Mouse (Mus musculus): ENCODE results near the gene Fpgs.

Fpgs gene

GRCm38 (mm10) chr2:32693823-32694411, 10.0 kb downstream of the Fpgs start:
- peak; percentile 94 for DNase-seq

DNA sequence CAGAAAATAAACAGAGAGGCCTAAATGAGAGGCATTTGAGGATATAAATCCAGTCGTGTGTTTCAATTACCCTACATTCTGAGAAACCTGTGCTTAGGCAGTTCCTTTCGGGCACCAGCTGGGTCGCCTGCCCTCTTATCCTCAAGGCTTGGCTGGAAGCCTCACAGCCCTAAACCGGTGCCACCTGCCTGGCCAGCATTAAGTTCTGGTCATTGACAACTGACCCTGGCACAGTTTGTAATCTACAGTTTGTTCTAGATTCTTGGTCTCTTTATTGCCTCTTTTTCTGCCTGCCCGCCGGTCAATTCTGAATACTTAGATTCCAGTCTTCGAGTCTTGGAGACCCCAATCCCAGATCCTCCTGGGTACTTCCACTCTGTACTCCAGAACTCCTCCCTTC, 10.7 kb downstream of the Fpgs start:
- DNase-seq = peak; percentile 78

DNA sequence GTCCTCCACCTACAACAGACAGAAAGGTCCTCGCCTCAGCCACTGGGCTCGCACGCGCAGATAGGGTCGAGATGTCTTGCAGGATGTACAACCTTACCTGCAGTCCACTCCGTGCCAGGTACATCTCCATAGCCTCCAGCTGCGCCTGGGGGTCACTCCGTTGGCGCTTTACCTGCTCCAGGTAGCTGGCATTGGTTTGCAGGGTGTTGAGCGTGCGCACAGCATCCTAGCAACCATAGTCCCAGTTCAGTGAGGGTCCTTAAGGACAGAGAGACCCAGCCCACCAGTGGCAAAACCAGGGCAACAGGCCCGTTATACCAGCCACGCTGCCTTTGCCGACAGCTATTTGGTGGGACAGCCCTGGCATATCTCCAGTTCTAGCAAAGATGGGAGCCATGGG, 11.4 kb downstream of the Fpgs start:
- DNase-seq = no peak

GRCm38 (mm10) chr2:32691041-32691440, 12.9 kb downstream of the Fpgs start:
- DNase-seq = no peak

GRCm38 (mm10) chr2:32689420-32689819, 14.5 kb downstream of the Fpgs start:
- peak; percentile 84 for DNase-seq

GRCm38 (mm10) chr2:32687562-32687961, 16.4 kb downstream of the Fpgs start:
- no peak for DNase-seq

DNA sequence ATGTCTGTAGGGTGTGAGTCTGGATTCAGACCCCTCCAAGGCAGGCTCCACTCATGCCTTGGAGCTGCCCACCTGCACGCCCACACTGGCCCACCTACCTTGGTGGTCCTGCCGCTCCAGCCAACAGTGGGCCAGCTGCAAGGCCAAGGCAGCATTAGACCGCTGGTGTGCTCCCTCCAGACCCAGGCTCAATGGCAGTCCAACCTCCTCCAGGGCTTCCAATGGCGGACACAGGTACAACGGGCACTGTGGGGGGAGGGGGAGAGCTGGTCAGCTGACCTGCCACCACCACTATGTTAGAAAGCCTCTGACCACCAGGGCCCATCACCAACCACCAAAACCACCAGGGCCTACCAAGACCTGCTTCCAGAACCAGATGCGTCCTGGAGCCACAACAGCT, 17.3 kb downstream of the Fpgs start:
- no peak for DNase-seq

DNA sequence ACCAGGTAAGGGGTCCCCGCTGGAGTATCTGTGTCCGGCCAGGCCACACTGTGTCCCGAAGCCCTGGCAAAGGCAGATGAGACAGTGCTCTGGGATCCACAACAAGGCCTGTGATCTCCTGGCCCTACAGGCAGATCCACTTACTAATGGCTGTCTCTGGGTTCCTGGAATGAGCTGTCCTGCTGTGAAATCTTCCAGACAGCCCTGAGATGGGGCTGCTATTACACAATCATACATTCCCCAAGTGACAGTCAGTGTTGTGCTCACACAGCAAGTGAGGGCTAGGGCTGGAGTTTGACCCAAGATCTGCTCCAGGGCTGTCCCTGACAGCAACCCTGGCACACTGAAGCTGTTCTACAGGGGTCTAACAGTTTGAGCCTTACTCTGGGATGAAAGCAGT, 18.1 kb downstream of the Fpgs start:
- no peak for DNase-seq

- DNase-seq = no peak
These were observed 19.1 kb downstream of the Fpgs start for GRCm38 (mm10) chr2:32684681-32685428.

DNA sequence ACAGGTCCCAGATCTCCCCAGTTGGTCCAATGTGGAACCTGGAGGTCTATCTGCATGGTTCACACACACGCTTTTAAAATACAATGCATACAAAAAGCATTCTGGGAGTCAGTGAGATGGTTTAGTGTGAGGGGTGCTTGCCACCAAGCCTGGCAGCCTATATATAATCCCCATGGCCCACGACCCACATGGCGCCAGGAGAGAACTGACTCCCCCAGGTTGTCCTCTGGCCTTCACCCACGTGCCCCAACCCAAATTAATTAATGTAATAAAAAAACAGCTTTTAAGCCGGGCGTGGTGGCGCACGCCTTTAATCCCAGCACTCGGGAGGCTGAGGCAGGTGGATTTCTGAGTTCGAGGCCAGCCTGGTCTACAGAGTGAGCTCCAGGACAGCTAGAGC, 20.2 kb downstream of the Fpgs start:
- no peak for DNase-seq

GRCm38 (mm10) chr2:32682721-32683417, 21.1 kb downstream of the Fpgs start:
- DNase-seq = no peak

DNA sequence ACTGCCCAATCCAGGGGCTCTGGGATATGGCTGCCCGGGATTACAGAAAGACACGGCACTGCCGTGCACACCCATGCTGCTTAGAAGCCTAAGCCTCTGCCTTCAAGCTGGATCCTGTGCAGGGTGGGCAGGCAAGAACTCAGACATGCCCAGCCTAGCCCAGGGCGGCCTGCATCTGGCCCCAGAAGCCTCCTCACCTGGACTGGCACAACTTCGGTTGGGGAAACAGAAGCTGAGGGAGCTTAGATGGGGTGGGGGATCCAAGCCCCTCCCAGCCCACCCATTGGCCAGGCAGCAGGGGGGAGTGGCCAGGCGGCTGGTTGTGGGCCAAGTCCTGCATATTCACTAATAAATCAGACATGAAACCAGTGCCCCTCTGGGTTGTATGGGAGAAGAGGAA, 22.2 kb downstream of the Fpgs start:
- no peak for DNase-seq

GRCm38 (mm10) chr2:32680961-32681650, 22.8 kb downstream of the Fpgs start:
- no peak for DNase-seq

GRCm38 (mm10) chr2:32680051-32680451, 23.9 kb downstream of the Fpgs start:
- no peak for DNase-seq

DNA sequence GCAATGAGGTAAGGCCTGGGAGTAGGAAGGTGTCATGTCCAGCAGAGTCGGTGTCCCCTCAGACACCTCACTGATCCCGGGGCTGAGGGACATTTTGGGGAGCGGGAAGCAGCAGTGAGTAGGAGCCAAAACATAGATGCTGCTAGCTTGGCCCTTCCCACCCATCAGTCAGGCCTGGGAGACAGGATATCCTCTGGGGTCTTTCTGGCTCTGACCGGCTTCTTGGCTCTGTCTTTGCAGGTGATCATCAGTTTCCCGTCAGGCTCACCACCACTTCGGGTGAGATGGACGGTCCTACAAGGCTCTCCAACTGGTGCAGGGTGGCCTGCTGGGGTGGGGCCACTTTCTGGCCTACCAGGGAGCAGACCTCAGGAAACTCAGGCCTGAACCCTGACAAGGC, 26.3 kb downstream of the Fpgs start:
- DNase-seq = no peak

DNA sequence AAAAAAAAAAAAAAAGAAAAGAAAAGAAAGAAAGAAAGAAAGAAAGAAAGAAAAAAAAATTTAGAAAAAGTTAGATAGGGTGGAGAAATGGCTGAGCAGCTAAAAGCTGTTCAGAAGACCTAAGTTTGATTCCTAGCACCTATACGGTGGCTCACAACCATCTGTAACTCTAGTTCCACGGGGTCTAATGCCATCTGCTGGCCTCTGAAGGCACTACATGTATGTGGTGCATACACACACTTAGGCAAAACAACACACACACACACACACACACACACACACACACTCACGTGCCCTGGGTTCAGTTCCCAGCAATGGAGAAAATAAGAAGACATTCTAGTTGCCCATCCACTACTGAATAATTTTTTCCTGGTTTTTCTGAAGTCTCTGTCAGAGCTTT, 27.1 kb downstream of the Fpgs start:
- no peak for DNase-seq

DNA sequence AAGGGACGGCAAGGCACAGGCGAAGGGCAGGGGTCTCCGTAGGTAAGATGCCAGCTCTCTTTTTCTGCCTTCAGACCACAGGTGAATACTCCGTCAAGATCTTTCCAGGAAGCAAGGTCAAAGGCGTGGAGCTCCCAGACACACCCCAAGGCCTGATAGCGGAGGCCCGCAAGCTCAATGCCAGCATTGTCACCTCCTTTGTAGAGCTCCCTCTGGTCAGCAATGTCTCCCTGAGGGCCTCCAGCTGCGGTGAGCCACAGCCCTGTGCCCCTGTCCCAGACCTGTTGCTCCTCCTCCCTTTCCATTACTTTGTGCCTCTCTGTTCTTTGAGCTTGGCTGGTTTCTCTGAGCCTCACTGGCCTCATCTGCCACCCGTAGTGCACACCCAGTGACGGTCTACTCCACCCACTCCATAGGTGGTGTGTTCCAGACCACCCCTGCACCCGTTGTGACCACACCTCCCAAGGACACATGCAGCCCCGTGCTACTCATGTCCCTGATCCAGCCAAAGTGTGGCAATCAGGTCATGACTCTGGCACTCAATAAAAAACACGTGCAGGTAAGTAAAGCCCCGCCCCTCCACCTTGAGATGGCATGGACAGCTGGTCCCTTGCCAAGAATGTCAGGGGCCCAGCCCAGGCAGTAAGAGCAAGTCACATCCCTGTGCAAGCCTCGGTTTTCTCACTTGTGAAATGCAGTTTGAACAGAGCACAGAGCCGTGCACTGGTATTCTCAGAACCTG, 30.6 kb downstream of the Fpgs start:
- DNase-seq = peak; percentile 63

- DNase-seq = no peak
These were observed 31.9 kb downstream of the Fpgs start for GRCm38 (mm10) chr2:32671907-32672595.

GRCm38 (mm10) chr2:32671147-32671546, 32.8 kb downstream of the Fpgs start:
- peak; percentile 42 for DNase-seq

GRCm38 (mm10) chr2:32669876-32670275, 34.1 kb downstream of the Fpgs start:
- DNase-seq = no peak

DNA sequence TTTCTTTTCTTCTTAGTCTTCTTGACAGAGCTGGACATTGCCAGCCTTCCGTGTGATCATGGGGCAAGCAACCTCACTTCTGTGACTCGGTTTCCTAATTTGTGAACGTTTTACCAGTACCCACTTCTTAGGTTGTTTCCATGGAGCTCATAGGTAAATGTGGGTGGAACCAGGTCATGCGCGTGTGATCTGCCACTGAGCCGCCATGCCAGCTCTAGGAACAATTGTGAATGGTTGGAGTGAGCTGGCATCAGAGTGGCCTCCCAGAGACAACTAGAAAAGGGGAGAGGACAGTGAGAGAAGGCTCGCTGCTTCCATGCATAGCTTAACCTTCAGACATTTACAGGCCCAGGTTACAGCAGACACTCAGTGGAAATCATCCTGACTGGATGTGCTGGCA, 35.8 kb downstream of the Fpgs start:
- no peak for DNase-seq

- peak; percentile 52 for DNase-seq
These were observed 36.2 kb downstream of the Fpgs start for GRCm38 (mm10) chr2:32667775-32668174.
